Mouse (Mus musculus) embryonic fibroblast, embryonic 13.5 days (primary cell): ENCODE measurements around the gene Ftcd.

ENCODE experiments used
- CTCF ChIP-seq: IDR thresholded peaks from 2 replicates; pipeline ENCODE4 v1.5.1; 2011; ENCODE audit warnings: mild to moderate bottlenecking, control low read depth, low read length, moderate library complexity, borderline replicate concordance; ENCODE audit not compliant: insufficient read depth
- POLR2A ChIP-seq: IDR thresholded peaks from 2 replicates; pipeline ENCODE4 v1.6.1; 2011; ENCODE audit warnings: low read depth, mild to moderate bottlenecking, control low read depth, low read length, moderate library complexity

GRCm38 (mm10) chr10:76624903-76625302 is 49.5 kb downstream of the Ftcd start:
- TF ChIP-seq CTCF, result no peak
- TF ChIP-seq POLR2A, result no peak
